Mouse (Mus musculus): ENCODE results near the gene Fst.

- TF ChIP-seq GATA1 (IDR thresholded peaks at IDR 0.05; ENCODE audit: low read length) (no peak), TAL1 (IDR thresholded peaks at IDR 0.05; ENCODE audit: low read length) (no peak)
These were observed 39.4 kb downstream of the Fst start for GRCm38 (mm10) chr13:114419364-114419763.
